Mouse (Mus musculus) forebrain, embryonic 13.5 days (tissue): Measurements from ENCODE around the gene Map2k3. TPM values are rescaled to one million over a fixed set of nuclear protein-coding genes. Genes with fewer than 3 reads are reported as not detected.
A peak's percentile ranks its signal among the peaks of the same experiment; 100 is the strongest.

Source experiments
- ATAC-seq: fragments of 200-750 bp; cut with Nextera tagmentation; 2 replicates; pipeline ENCODE4 v1.8.0; 2017
- H3K27ac ChIP-seq: fragments of 300-500 bp; sonication (generic); 2 replicates; pipeline ENCODE4 v1.5.1; 2015; ENCODE audit warnings: inconsistent platforms, mild to moderate bottlenecking, moderate library complexity
- H3K27me3 ChIP-seq: fragments of 300-500 bp; sonication (generic); 2 replicates; pipeline ENCODE4 v1.6.1; 2015; ENCODE audit warnings: mild to moderate bottlenecking, inconsistent platforms
- H3K36me3 ChIP-seq: fragments of 300-500 bp; sonication (generic); 2 replicates; pipeline ENCODE4 v1.6.1; 2015; ENCODE audit warnings: mild to moderate bottlenecking, inconsistent platforms; ENCODE audit not compliant: poor library complexity, severe bottlenecking
- H3K4me1 ChIP-seq: fragments of 300-500 bp; sonication (generic); 2 replicates; pipeline ENCODE4 v1.6.1; 2015; ENCODE audit warnings: inconsistent platforms
- H3K4me2 ChIP-seq: fragments of 300-500 bp; sonication (generic); 2 replicates; pipeline ENCODE4 v1.6.1; 2015; ENCODE audit warnings: inconsistent platforms, mild to moderate bottlenecking, moderate library complexity
- H3K4me3 ChIP-seq: fragments of 300-500 bp; sonication (generic); 2 replicates; pipeline ENCODE4 v1.5.1; 2015; ENCODE audit warnings: mild to moderate bottlenecking, inconsistent platforms
- H3K9ac ChIP-seq: fragments of 300-500 bp; sonication (generic); 2 replicates; pipeline ENCODE4 v1.6.1; 2015; ENCODE audit warnings: mild to moderate bottlenecking, inconsistent platforms
- H3K9me3 ChIP-seq: fragments of 300-500 bp; sonication (generic); replicated peaks from 2 replicates; pipeline ENCODE4 v1.6.1; 2016; ENCODE audit warnings: inconsistent platforms
- WGBS: fragments of 180-500 bp; shearing (Covaris S2); methylation state at CpG from one replicate; pipeline ENCODE4 v1.1.7; 2015; 5-methylcytosine and 5-hydroxymethylcytosine counted together
- polyA plus RNA-seq: library from polyadenylated mRNA; unstranded; fragments of >200 nt; fragmentation: Nextera tagmentation; extraction: Ambion mirVana; gene quantifications from 2 replicates; pipeline ENCODE4 v1.2.1, GENCODE M21; 2015

The Map2k3 gene
- polyA plus RNA-seq, 1 experiment from 2014 or later = 33.9 TPM

DNA sequence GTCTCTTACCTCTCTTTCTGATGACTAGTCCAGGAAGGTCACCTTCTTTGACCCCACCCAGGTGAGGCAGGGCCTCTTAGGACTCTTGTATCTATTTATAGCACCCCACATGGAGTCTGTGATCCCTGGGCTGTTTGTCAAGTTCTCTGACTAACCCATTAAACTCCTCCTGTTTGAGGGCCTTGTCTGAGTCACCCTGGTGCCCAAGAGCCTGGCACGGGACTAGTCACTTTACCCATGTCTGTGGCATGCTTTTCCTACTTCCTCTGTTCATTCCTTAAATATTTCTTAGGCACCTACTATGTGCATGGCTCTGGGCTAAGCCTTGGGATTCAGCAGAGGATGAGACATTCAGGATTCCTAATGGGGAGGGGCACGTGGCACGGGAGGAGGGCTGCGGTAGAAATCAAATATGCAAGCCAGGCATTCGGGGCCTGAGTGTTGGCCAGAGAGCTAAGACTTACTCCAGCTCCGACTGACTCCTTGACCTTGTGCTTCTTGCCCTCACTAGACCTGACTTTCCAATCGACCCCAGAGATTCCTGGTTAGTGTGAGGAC is 1.0 kb upstream of the Map2k3 start:
- no peak for ATAC-seq
- peaks cover 36% of the 10 kb centered on the region for H3K4me1 ChIP-seq
- 32% methylated on average over 7 of the region's 7 CpGs for WGBS

DNA sequence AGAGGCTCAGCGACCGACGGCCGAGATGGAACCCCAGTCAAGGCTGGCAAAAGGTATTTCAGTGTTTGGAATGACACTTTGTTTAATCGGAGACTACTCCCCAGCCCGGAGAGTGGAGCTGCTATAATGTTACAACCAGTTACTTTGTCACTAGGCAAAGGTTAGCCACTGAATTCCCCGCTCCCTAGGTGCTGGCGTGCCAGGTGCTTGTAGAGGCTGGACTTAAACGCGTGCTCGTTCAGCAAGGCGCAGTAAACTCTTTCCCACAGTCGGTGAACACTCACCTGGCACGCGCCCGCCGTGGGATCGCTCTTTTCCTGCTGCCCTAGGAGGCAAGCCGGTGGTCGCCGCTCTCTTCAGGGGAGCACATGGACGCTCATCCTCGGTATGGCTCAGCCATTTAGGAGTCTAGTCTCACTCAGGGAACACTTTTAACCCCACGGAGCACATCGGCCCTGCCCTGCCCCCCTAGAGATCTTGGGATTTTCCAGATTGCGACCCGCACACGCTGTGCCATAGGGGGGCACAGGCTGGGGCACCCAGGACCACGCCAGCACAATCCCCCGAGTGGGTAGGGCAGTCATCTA is 458 bp upstream of the Map2k3 start:
- H3K4me1 ChIP-seq = peaks cover 39% of the 10 kb centered on the region
- peak overlapping the region; percentile 82 for H3K9ac ChIP-seq
- peak overlapping the region; percentile 84 for H3K4me2 ChIP-seq
- H3K27me3 ChIP-seq = peaks cover 6% of the 10 kb centered on the region; the same call in 1 of the 2 replicates
- no peaks in the 10 kb centered on the region for H3K9me3 ChIP-seq
- no peaks in the 10 kb centered on the region for H3K36me3 ChIP-seq
- no peak for ATAC-seq
- WGBS = 2% methylated on average over 30 of the region's 30 CpGs
- peak overlapping the region; percentile 67 for H3K4me3 ChIP-seq
- H3K27ac ChIP-seq = no peak overlapping the region

More for the DNA sequence above, 1.0 kb upstream of the Map2k3 start:
- no peak overlapping the region for H3K27ac ChIP-seq
- H3K27me3 ChIP-seq = peaks cover 6% of the 10 kb centered on the region; the same call in 1 of the 2 replicates
- H3K36me3 ChIP-seq = no peaks in the 10 kb centered on the region
- peak overlapping the region; percentile 84 for H3K4me2 ChIP-seq
- H3K9ac ChIP-seq = peak overlapping the region; percentile 82
- H3K9me3 ChIP-seq = no peaks in the 10 kb centered on the region
- peak overlapping the region; percentile 67 for H3K4me3 ChIP-seq

DNA sequence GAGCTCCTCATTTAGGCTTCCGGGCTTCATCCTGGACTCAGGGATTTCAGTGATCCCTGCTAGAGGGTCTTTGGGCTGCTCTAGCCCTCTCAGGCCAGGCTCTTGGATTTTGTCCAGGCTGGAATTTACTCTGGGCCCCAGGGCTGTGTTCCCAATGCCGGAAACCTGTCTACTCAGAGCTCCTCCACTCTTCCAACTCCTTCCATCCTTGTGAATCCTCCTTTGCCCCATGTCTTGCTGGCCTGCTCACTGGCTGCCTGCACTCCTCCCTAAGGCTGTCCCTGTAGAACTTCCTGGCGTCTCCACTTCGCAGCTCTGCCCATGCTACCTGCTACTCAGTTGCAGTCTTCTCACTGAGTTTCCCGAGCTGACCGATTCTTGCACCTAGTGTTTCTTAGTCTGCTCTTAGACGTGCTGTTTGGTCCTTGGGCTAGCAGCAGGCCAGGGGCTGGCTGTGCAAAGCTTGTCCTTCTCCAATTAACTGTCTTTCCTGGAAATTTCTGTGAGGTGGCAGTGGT is 729 bp downstream of the Map2k3 start:
- no peak for ATAC-seq
- Histone ChIP-seq H3K4me1 (peaks cover 31% of the 10 kb centered on the region), H3K27ac (no peak overlapping the region), H3K9ac (peak overlapping the region; percentile 82), H3K9me3 (no peaks in the 10 kb centered on the region), H3K4me2 (peak overlapping the region; percentile 84), H3K4me3 (peak overlapping the region; percentile 67), H3K27me3 (peaks cover 6% of the 10 kb centered on the region; the same call in 1 of the 2 replicates), H3K36me3 (no peaks in the 10 kb centered on the region)
- WGBS = 8% methylated on average over 7 of the region's 7 CpGs

DNA sequence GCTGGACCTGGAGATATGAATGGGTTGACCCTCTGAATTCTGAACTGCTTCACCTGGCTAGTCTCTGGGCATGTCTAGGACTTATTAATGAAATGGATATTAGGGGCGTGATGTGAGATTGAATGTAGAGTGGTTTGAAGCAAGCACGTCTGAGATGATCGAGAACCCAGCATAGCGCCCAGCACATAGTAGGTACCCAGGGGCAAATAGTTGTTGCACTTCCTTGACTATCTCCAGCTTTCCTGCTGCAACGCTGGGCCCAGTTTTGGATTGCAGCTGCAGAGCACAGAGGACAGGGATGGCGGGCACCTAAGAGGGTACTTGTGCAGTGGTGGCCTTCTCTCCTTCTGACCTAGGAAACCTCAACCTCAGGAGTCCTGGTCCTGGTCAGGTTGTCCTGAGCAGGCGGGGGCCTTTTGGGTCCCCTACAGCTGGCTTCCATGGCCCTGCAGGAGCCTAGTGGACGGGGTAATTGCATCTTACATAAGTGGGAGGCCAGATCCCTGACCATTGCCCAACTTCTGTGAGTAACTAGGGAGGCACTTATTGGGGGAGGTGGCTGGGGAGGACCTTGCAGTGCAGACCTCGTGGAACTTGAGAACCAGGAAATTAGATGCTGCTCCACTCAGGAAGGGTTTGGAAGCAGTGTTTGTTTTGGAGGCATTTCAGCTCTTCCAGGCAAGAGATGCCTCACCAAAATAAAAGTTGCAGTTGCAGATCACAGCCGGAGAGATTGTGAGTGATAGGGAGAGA is 1.5 kb downstream of the Map2k3 start:
- H3K4me3 ChIP-seq = peak overlapping the region; percentile 67; the same call in 1 of the 2 replicates
- H3K36me3 ChIP-seq = no peaks in the 10 kb centered on the region
- H3K27ac ChIP-seq = no peak overlapping the region
- H3K9me3 ChIP-seq = no peaks in the 10 kb centered on the region
- peaks cover 28% of the 10 kb centered on the region for H3K4me1 ChIP-seq
- peaks cover 6% of the 10 kb centered on the region; the same call in 1 of the 2 replicates for H3K27me3 ChIP-seq
- H3K9ac ChIP-seq = peak overlapping the region; percentile 82; the same call in 1 of the 2 replicates
- peak overlapping the region; percentile 84 for H3K4me2 ChIP-seq
- no peak for ATAC-seq
- WGBS = 82% methylated on average over 10 of the region's 10 CpGs

DNA sequence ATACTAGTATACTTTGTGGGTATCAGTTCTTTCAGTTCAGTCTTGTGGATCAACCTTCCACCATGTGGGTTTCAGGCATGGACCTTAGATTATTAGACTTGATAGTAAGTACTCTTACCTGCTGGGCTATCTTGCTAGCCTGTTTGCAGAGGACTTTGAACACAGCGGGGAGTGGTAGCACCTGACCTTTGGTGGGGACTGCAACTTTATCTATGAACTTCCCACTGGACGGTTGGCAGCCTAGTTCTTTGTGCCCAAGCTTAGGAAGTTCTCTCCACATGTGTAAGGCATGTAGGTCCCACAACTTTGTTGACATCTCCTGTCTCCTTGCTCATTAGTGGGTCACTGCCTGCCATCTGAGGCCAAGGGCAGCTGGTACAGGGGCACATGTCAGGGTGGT is 3.0 kb downstream of the Map2k3 start:
- H3K27ac ChIP-seq = no peak overlapping the region
- peaks cover 6% of the 10 kb centered on the region; the same call in 1 of the 2 replicates for H3K27me3 ChIP-seq
- H3K9me3 ChIP-seq = no peaks in the 10 kb centered on the region
- no peak for ATAC-seq
- no peak overlapping the region for H3K9ac ChIP-seq
- peaks cover 28% of the 10 kb centered on the region for H3K4me1 ChIP-seq
- H3K4me2 ChIP-seq = no peak overlapping the region
- H3K36me3 ChIP-seq = no peaks in the 10 kb centered on the region
- 86% methylated on average over 2 of the region's 2 CpGs for WGBS
- no peak overlapping the region for H3K4me3 ChIP-seq

DNA sequence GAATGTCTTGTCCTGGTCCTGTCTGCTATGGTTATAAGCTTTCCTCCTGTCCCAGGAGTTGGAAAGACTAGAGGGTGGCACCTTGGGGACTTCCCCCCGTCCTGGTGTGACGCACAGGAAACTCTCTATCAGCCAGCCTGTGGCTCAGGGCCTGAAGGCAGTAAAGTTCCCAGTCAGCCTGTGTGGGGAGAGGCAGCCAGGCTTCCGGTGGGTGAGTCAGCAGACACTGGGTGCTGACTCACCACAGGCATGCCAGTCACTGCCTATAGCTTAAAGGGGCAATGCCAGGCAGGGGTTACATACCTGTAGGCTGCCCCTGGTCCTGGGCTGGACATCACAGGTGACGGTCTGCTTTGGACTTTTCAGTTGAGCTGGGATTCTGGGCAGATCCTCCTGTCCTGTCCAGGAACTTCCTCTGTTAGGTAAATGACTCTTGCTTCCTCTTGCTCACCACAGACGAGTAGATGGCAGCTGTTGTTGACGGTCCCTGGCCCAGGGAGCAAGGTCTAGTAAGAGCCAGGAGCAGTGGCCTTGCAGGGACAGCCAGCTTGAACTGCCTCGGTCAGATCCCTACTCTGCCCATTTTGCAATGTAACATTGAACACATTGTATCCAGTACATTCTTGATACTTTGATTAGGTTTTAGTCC is 3.6 kb downstream of the Map2k3 start:
- Histone ChIP-seq H3K27ac (no peak overlapping the region), H3K4me3 (no peak overlapping the region), H3K36me3 (no peaks in the 10 kb centered on the region), H3K27me3 (peaks cover 2% of the 10 kb centered on the region; the same call in 1 of the 2 replicates), H3K9ac (no peak overlapping the region), H3K4me1 (peaks cover 28% of the 10 kb centered on the region), H3K9me3 (no peaks in the 10 kb centered on the region), H3K4me2 (no peak overlapping the region)
- no peak for ATAC-seq
- WGBS = 89% methylated on average over 7 of the region's 7 CpGs

DNA sequence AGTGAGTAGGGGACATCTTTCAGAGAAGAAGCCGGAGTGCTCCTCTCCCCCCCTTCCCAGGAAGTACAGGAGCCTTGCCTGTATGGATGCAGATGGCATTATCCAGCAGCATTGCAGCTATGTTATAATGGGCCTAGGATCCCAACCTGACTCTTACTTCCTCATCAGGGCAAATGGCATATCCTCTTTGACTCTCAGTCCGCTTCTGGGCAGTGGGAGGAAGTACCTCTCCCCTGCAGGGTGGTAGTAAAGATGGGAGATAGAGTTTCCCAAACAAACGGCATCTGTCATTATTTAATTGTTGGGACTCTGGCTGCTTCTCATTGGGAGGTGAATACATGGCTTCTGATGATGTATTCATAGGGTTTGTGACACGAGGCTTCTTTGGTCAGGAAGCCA is 4.1 kb downstream of the Map2k3 start:
- no peak overlapping the region for H3K4me2 ChIP-seq
- no peak overlapping the region for H3K4me3 ChIP-seq
- no peaks in the 10 kb centered on the region for H3K36me3 ChIP-seq
- H3K27me3 ChIP-seq = no peaks in the 10 kb centered on the region
- H3K9me3 ChIP-seq = no peaks in the 10 kb centered on the region
- peaks cover 26% of the 10 kb centered on the region for H3K4me1 ChIP-seq
- no peak overlapping the region for H3K27ac ChIP-seq
- no peak overlapping the region; the same call in 1 of the 2 replicates for H3K9ac ChIP-seq
- ATAC-seq = no peak
- WGBS = 84% methylated on average over 4 of the region's 4 CpGs

DNA sequence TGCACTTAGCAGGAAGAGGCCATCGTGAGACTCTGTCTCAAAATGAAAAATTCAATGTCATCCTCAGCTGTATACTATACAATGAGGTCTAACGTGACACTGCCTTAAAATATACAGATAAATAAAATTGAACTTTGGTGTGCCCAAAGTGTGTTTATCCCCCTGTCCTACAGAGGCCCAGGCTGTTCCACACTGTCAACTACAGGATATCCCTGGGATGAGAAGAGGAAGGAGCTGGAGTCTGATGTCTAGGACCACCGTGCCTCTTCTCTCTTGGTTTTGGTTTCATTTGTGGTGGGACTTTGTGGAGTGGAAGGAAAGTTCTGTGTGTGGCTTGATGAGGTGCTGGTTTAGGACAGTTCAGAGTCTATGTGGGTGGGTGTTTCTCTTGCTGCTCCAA is 5.8 kb downstream of the Map2k3 start:
- no peak overlapping the region for H3K27ac ChIP-seq
- no peak for ATAC-seq
- H3K4me1 ChIP-seq = peaks cover 19% of the 10 kb centered on the region
- peaks cover 9% of the 10 kb centered on the region; the same call in 1 of the 2 replicates for H3K36me3 ChIP-seq
- H3K9ac ChIP-seq = no peak overlapping the region
- no peak overlapping the region for H3K4me2 ChIP-seq
- WGBS = 83% methylated on average over 3 of the region's 3 CpGs
- H3K4me3 ChIP-seq = no peak overlapping the region
- H3K9me3 ChIP-seq = no peaks in the 10 kb centered on the region
- H3K27me3 ChIP-seq = no peaks in the 10 kb centered on the region

DNA sequence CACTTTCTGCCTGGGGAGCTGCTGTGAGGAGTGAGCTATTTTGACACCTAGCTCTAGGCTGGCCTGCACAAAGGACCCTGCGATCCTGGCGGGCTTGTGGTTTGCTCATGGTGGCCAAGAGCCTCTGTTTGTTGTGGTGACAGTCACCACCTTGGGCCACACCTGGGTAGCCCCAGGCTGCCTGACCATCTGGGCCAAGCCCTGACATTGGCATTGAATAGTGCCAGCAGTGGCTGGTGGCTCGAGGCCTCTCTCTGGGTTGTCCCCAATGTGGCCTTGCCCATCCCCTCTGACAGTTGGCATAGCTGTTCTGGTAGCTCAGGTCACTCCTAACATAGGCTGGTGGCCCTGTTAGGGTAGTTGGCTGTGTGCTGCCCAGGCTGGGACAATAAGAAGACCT is 7.7 kb downstream of the Map2k3 start:
- no peak overlapping the region for H3K9ac ChIP-seq
- peaks cover 27% of the 10 kb centered on the region for H3K36me3 ChIP-seq
- H3K4me2 ChIP-seq = no peak overlapping the region
- WGBS = 97% methylated on average over 3 of the region's 3 CpGs
- H3K9me3 ChIP-seq = no peaks in the 10 kb centered on the region
- H3K4me3 ChIP-seq = no peak overlapping the region
- H3K27ac ChIP-seq = no peak overlapping the region
- no peaks in the 10 kb centered on the region for H3K27me3 ChIP-seq
- ATAC-seq = no peak
- 0 out of 2 replicates have a peak, but pooled peaks cover 2% of the 10 kb centered on the region for H3K4me1 ChIP-seq

DNA sequence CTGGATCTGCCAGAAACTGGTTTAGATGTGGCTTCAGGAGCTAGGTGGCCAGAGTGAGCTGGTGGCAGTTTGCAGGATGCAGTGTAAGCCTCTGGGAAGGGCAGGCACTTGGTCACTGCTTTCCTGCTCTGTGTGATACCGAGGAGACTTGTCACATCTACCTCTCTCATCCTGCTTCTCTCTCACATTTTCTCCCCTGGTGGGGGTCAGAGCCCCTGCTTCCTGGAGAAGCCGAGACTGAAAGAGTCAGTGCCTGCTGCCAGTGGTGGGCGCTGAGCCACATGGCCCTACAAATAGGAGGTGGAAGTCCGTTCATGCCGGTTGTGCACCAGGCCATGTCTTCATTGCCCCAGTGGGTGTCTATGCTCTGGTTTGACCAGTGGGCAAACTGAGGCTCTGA is 8.7 kb downstream of the Map2k3 start:
- H3K27ac ChIP-seq = no peak overlapping the region
- peaks cover 36% of the 10 kb centered on the region for H3K36me3 ChIP-seq
- H3K4me2 ChIP-seq = no peak overlapping the region
- no peak overlapping the region for H3K9ac ChIP-seq
- no peak overlapping the region for H3K4me3 ChIP-seq
- H3K4me1 ChIP-seq = 0 out of 2 replicates have a peak, but pooled peaks cover 2% of the 10 kb centered on the region
- 90% methylated on average over 5 of the region's 5 CpGs for WGBS
- no peaks in the 10 kb centered on the region for H3K27me3 ChIP-seq
- no peaks in the 10 kb centered on the region for H3K9me3 ChIP-seq
- ATAC-seq = no peak

DNA sequence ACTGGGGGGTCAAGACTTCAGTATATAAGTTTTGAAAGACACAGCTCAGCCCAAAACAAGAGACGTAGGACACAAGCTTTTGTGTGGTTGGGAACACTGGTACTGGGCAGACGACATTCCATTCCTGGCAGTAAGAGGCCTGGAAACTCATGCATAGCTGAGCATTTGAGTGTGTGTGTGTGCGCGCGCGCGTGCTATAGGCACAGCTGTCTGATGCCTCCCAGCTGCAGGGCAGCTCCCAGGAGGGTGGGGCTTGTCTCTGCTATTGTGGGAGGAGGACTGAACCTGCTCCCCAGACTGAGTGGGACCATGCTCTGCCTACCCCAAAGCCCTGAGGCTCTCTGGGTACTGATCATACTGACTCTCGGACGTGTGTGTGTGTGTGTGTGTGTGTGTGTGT is 9.5 kb downstream of the Map2k3 start:
- no peaks in the 10 kb centered on the region for H3K4me1 ChIP-seq
- no peak for ATAC-seq
- H3K9me3 ChIP-seq = no peaks in the 10 kb centered on the region
- H3K36me3 ChIP-seq = peaks cover 45% of the 10 kb centered on the region
- no peaks in the 10 kb centered on the region for H3K27me3 ChIP-seq
- WGBS = 72% methylated on average over 9 of the region's 9 CpGs
- no peak overlapping the region for H3K4me3 ChIP-seq
- H3K27ac ChIP-seq = no peak overlapping the region
- no peak overlapping the region for H3K9ac ChIP-seq
- no peak overlapping the region for H3K4me2 ChIP-seq
